Mouse (Mus musculus) naive thymus-derived CD4-positive, alpha-beta T cell, adult 2 months (primary cell): Measurements from ENCODE around the gene Rsph14.
A peak's percentile ranks its signal among the peaks of the same experiment; 100 is the strongest.

Experiments
- DNase-seq: peaks from one replicate; pipeline ENCODE4 v3.0.0-alpha.2; 2011; ENCODE audit warnings: low read depth

Gene Rsph14

DNA sequence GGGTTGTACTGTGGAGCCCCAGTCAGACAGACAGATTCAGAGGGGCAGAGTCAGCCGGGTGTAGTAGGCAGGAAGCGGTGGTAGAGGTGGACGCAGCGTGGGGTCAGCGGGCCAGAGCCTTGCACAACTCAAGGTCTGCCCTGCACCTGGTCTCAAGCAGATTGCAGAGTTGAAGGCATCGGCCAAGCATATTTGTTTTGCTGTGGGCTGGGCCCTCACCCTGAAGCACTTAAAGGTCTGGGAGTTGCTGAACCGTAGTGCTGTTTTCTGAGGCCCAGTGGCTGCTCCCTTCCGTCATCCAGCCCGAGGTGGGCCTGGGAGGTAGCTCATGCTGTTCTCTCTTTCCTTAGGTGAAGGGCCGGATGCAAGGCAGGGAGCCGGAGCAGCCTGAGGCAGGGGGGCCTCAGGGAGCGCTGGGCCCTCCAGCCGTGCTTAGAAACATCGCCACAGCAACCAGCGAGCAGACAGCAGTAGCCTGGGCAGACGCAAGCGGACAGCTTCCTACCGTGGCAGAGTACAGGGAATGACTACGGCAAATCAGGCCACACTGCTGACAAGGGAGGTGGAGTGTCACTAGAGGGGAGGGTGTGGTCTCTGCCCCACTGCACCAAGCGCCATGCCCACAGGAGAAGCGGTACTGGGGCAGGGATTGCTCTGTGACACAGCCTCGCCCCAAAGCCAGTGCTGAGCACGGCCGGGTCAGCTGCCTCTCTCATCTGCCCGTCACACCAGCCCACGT is 41.6 kb downstream of the Rsph14 start:
- no peak for DNase-seq

DNA sequence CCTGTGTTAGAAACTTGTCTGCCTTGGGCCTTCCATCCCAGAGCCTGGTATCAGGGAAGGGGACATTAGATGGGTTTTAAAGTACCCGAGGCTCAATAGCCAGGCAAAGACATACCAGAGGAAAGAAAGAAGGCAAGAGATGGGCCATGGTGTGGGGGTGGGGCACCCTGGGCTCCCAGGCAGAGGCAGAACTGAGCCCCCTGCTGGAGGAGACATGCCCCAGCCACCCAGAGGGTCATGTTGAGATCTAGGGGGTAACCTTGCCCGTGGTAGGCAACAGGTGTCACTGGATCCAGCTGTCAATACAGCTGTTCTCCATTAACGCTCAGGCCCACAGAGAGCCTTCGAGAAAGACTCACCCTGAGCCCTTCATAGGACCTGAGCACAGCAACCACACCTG is 42.6 kb downstream of the Rsph14 start:
- DNase-seq: no peak

DNA sequence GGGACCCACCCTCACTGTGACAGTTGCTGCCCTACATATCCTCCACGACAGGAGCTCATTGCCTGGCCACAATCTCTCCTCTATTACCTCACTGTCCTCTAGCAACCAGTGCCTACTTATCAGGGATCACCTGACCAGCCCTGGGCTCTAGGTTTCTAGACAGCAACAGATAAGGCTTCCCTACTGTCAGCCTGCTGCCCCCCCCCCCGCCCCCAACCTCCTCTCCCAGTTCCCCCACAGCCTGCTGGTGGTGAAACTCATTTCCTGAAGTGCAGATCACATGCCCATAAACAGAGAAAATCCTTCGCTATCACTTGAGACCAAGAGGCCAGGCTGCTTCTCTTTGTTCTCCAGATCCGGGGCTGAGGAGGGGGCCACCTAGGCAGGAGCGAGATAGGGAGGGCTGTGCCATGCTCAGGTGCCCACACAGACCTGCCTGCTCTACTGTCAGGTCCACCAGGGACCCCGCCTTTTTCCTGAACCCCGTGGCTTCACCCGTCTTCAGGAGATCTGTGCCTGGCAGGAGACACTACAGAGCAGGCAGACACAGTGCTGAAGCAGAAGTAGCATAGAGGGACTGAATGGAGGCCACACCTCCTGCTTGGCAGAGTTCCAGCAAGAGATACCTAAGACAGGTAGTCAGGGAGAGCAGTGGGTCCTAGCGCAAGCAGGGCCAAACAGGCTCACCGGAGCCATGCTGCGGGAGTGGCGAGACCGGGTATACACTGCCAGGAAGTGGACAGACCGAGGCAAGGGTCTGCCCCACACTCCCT is 44.5 kb downstream of the Rsph14 start:
- DNase-seq: peak; percentile 12

DNA sequence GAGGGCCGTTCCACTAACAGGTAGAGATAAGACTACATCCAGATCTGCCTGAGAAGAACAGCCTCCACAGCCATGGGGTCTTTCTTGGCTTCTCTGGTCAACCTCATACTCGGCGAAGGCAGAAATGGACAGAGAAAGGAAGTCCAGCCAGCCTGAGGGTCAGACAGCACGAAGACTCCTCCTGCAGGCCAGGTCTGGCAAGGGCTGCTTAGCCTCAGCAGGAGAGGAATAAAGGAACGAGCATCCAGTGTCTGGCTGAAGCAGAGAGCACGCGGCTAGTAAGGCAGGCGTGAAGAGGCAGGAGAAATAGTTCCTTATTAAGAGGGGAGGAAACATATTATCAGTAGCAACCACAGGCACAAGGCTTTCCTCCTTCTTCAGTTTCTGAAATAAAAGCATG is 49.2 kb downstream of the Rsph14 start:
- DNase-seq: no peak

DNA sequence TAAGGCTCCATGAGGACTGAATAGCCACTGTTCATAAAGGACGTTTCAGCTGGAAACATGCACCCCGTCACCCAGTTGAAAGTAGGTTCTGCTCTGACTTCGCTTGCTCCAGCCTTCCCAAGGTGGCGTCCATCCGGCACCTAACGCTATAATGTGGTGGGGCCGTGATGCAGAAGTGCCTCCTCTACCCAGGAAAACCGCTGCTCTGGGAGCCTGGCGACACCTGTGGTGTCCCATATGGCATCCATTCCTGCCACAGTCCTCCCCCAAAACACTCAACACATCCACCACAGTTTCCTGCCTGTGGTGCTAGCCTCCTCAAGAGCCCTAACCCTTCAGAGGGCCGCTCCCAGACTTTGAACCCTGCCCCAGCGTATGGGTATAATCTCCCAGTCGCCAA is 51.2 kb downstream of the Rsph14 start:
- DNase-seq: no peak

DNA sequence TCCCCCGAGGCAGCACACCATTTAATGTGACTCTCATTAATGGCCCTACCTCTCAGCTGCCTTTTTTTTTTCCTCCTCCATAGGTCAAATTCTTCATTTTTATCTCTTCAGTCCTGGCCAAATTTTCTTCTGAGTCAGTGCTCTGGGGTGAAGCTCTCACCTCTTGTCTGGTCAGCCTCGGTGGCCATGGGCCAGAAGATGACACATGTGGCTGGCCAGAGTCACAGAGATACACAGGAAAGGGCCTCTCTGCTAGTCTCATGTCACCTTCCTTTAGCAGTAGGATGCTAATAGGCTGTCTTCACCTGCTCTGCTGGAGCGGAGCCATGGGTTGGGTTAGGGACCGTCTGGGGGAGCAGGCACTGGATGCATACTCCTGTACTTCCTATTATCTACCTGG is 54.3 kb downstream of the Rsph14 start:
- DNase-seq: no peak

DNA sequence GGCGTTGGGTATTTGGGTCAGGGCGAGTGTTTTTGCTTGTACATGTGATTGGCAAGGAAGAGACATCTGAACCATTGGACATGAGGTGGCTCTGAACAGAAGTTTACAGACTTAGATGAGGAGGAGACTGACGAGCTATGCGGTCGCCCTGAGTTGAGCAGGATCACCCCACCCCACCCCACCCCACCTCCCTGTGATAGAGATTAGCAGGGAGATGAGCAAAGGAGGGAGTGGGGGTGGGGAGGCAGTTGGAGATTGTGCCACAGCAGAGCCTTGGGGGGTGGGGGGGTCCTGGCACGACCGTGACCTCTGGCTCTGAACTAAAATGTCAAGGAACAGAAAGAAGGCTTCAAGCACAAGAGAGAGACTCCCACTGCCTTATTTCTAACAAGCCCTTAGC is 56.0 kb downstream of the Rsph14 start:
- no peak for DNase-seq

DNA sequence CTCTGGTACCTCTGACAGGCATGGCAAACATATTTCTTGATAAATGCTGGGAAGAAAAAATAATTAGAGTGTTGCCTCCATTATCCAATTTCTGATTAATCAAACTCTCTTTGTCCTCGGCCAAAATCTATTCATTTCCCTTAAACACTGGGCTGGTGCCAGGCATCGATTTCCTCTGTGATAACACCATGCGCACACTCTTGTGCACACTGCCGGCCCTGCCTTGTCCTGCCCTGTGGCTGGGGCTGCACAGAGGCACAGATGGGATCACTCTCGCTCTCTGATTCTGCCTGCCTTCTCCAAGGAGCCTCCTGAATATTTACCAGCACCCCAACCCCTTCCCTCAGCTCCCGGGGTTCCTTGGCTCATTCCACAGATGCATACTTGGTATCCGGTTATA is 56.8 kb downstream of the Rsph14 start:
- DNase-seq: no peak

DNA sequence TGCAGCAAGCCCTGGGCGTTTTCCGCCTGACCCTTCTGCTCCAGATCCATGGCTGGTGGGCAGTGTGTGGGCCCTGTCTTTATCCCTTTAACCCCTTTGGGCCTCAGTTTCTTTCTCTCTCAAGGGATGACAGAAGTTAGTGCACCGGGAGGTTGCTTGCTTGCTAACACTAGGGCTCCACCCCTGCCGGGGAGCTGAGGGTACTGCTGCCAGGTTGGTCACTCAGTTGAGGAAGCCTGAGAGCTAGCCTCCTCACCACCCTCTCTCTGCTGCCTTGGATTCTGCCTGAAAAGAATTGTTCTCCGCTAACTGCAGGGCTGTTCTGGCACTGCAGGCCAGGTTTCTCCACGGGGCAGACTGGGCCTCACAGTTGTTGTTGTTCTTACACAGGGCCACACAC is 59.4 kb downstream of the Rsph14 start:
- DNase-seq: no peak

DNA sequence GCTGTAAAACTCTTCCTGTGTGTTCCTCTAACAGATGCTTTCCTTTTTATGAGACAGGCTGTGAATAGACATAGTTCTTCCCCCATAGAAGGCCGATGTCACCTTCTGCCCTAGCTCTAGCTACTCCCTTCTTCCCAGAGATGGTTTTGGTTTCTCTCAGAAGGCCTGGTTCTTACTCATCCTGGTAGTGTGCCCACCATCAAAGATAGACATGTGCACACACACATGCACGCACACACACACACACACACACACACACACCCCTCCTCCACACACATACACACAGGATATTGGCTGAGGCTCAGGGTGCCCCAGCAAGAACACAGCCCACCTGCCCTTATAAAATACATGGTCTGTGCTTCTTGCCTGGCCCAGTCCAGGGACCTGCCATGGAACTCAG is 63.1 kb downstream of the Rsph14 start:
- DNase-seq: no peak

DNA sequence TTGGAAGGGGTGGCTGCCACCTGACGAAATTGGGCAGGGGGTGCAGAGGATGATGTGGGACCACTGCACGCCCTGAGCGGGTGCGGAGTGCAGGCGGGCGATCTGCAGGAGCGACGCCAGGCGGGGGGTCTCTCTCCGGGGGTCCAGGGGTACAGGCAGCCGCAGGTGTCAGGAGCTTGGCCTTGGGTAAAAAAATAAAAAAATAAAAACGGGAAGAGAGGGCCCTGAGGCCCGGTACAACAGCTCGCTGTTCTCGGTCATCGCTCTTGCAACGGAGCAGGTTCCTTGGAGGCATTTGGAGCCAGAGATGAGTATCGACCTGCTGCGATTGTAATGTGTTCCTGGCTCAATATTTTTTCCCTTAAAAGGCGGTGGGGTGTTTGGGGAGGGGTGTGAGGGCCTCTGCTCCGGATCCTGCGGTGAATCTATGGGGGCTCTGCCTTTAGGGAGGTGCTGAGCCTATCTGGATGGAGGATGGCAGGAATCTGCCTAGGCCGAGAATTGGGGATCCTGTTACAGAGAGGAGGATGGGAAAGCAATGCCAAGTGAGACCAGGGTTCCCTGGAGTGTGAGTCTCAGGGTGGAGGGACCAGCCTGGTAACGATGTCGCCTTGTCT is 64.6 kb downstream of the Rsph14 start:
- DNase-seq: no peak

DNA sequence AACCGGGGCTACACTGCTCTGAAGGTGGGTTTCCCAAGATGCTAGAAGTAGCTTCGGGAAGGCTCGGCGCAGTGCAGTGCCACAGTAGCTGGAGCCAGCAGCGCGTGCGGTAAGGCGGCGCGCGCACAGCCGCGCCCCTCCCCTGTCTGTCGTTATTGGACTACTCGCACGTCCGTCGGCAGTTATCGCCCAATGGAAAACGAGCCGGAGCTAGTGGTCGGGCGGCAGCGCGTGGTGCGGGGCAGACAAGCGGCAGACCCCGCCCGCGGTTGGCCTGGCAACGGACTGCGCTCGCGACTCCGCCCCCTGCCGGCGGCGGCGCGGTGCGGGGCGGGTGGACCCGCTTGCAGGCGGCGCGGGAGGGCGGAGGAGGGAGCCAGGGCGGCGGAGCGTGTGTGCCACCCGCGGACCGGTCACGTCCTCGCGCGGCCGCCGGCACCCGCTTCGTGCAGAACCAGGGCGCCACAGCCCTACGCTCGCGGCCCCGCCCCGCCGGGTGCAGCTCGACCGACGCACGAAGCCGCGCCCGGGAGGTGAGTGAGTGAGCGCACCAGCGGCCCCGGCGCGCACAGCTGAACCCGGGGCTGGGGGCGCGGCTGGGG is 65.4 kb downstream of the Rsph14 start, which contains the start of gene Gnaz:
Gnaz (plus strand) TSS at position 328 of the 602 bp plus-strand sequence.
- peak; percentile 82 for DNase-seq

DNA sequence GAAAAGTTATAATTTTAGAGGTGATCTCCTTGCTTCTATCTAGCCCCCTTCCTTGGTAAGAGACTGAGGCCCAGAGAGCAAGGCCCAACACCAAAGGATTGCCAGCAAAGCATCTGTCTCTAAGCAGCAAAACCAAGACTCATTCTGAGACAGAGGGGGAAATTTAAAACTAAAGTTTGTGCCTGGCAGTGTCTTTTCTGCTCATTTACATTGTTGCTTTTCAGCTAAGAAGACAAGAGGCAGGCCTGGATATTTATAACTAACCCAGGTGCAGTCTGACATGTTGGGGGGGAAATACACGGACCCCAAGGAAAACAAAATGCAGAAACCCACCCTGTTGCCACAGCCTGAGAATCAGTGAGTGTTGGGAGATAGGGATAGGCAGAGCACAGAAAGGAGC is 68.0 kb downstream of the Rsph14 start:
- DNase-seq: no peak

DNA sequence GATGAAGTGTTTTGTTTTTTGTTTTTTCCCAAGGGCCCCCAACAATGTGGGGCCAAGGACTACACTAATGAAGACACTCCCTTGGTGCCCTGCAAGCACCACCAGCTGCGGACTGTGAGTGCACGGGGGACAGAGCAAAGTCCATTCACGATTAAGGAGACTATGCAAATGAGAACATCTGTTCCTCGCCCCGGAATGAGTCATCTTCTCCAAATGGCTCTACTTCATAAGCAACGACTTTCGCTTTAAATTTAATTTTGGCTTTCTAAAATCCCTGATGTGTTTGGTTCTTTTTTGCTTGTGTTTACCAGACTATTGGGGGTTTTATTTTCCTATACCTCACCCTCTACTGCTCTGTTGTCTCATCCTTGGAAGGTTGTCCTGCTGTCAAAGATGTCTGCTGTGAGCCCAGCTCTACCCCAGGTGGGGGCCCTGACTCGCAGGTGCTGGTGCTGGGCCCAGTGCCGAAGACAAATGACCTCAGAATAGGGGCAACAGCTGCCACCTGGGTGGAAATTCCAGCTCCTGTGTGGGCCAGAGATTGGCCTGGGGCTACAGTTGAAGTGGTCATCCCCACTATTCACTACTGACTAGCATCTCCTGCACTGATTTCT is 79.4 kb downstream of the Rsph14 start:
- no peak for DNase-seq

DNA sequence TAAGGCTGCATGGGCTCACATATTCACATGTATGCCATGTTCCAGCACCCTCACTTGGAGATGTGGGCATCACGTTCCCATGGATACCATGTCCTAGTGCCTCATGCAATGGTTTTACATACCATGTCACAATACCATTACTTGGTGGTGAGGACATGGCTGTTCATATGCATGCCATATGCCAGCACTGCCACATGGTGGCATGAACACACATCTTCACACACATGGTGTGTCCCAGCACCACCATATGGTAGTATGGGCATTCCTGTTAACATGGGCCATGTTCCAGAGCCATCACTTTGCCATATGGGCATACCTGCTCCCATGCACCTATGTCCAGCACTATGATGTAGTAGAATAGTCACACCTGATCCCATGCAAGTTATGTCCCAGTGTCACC is 91.6 kb downstream of the Rsph14 start:
- DNase-seq: no peak

DNA sequence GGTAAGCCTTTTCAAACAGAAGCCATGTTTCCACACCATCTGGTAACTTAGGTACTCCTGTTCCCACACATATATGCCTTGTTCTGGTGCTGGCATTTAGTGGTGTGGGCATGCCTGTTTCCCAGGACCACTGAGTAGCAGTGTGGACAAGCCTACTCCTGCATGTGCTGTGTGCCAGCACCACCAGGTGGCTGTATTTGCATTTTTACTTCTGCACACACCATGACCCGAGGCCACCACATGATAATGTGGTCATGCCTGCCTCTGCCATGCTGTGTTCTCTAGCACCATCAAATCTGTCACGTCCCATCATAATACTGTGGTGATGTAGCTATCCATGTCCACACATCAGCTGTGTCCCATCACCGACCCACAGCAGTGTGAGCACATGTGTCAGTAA is 93.1 kb downstream of the Rsph14 start:
- DNase-seq: no peak

DNA sequence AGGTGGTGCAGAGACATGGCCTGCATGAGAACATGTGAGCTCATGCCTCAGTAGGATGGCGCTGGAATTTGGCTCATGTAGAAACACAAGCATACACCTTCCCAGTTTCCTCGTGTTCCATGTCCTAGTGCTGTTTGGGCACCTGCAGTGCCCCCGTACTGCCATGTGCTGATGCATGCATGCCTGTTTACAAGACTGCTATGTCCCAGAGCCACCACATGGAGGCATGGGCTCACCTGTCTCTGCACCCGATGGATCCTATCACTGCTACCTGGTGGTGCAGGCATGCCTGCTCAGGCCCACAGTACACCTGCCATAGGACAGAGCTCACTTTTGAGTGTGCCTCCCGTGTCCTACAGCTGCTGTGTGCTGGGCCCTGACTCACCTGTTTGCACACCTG is 94.0 kb downstream of the Rsph14 start:
- no peak for DNase-seq

DNA sequence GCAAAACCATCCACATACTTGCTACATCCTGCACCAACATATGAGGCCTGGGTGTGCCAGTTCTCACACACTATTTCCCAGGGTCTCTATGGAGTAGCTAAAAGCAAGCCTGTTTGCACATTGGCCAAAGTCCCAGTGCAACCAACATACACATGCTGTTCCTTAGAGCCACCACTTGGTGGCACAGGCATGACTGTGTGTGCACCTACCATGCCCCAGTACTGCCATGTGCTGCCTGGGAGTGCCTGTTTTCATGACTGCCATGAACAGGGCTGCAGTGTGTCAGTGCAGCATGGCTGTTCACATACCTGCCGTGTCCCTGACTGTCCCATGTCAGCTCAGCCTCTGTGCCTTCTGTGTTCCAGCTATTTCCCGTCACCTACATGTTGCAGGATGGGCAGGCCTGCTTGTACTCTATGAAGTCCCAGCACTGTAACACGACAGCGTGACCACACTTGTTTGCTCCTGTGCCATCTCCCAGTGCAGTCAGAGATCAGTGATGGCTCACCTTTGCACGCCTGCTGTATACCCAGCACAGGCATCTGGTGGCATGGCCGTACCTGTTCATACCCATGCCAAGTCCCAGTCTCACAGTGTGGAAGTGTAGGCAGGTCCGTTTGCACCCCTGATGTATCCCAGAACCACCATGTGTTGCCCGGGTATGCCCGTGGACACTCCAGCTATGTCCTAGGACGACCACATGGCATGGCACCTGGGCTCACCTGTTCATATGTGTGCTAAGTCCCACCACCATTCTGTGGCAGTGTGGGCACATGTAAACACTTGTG is 95.2 kb downstream of the Rsph14 start:
- DNase-seq: peak; percentile 12

DNA sequence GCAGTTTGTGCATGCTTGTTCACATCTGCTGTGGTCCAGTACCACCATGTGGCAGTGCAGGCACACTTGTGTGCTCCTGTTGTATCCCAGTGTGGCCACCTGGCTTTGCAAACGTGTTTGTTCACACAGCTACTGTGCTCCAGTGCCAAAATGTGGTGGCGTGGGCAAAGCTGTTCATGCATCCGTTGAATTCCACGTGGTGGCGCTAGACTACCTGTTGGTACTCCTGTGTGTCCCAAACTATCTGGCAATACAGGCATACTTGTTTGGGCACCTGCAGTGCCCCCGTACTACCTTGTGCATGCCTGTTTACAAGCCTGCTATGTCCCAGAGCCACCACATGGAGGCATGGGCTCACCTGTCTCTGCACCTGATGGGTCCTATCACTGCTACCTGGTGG is 97.4 kb downstream of the Rsph14 start:
- DNase-seq: peak; percentile 22

DNA sequence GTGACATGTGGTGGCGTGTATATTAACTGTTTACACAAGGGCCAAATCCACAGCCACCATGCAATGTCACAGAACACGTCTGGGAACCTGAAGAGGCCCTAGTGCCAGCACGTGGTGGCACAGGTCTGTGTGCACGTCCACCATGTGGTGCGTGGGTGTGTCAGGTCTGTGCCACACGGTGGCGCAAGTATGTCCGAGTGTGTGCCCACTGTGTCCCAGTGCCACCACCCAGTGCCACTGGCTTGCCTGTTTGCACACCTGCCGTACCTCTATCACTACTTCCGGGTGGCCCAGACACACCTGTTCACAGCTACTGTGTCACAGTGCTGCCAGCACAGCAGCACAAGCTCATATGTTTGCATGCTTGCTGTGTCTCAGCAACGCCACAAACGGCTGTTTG is 97.9 kb downstream of the Rsph14 start:
- no peak for DNase-seq

DNA sequence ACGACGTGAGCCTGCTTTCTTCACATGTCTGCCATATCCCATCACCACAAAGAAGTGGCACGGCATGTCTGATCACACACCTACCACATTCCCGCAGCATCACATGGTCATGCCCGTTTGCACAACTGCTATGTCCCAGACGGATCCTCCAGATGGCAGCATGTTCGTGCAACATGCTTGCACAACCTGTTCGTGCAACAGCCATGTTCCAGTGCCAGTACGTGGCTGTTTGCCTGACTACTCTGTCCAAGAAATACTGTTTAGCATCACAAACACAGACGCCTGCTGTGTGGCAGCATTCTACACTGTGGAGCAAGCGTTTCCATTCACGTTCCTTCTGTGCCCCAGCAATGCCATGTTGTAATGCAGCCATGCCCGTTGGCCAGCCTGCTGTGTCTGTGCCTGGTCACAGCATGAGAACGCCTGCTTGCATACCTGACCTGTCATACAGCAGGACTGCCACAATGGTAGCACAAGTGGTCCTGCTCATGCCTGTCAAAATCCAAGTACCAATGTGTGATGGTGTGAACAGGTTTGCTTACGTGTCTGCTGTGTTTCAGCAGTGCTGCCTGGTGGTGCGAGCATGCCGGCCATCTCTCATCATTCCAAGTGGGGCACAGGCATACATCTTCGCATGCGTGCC is 98.7 kb downstream of the Rsph14 start:
- DNase-seq: no peak
